In genomic region chr5:33723641-33724465, GRCm38 (mm10) we compare ENCODE assay signal across 9 mouse cellular contexts. TPM values are rescaled to one million over a fixed set of nuclear protein-coding genes. Genes with fewer than 3 reads are reported as not detected.
DNase-seq lines count a peak whose midpoint lies in the region; ATAC-seq lines count a peak whose summit lies in the region.
"Had no signal": no experiment of that assay in that cellular context is flagged by ENCODE, and none has a peak within 500 bp of the region (broad histone marks: within the 10 kb centered on the region; RNA-seq: fewer than 3 reads in every experiment).

No protein-coding gene starts in this region.

- no peak for ATAC-seq in heart, embryonic 15.5 days (replicated peaks; ENCODE audit: insufficient number of reproducible peaks, insufficient read depth, low FRiP score, low read depth)
- ATAC-seq in forebrain, embryonic 13.5 days: peak; percentile 65
- 0 out of 2 replicates have a peak, but pooled peaks have one; percentile 21 for ATAC-seq in neural tube, embryonic 14.5 days (ENCODE audit: low read depth)
- no peak for ATAC-seq in monocyte, adult 5-6 weeks (replicated peaks; ENCODE audit: insufficient number of reproducible peaks, low FRiP score, low TSS enrichment, poor library complexity, severe bottlenecking)

- no peaks in the 10 kb centered on the region for H3K36me3 ChIP-seq in heart, embryonic 15.5 days
- peaks cover 27% of the 10 kb centered on the region for H3K36me3 ChIP-seq in forebrain, embryonic 13.5 days (ENCODE audit: poor library complexity, severe bottlenecking)
- no peaks in the 10 kb centered on the region for H3K36me3 ChIP-seq in neural tube, embryonic 14.5 days (ENCODE audit: control insufficient read depth, insufficient read depth, low read length)

- peak overlapping the region; percentile 76 for H3K4me3 ChIP-seq in heart, embryonic 15.5 days
- peak overlapping the region; percentile 62 for H3K4me3 ChIP-seq in forebrain, embryonic 13.5 days
- peak overlapping the region; percentile 48 for H3K4me3 ChIP-seq in neural tube, embryonic 14.5 days (ENCODE audit: low read depth, low read length)

- peaks cover 38% of the 10 kb centered on the region for H3K27me3 ChIP-seq in heart, embryonic 15.5 days
- H3K27me3 ChIP-seq in forebrain, embryonic 13.5 days: peaks cover 38% of the 10 kb centered on the region
- H3K27me3 ChIP-seq in neural tube, embryonic 14.5 days (ENCODE audit: control insufficient read depth, insufficient read depth, low read length): no peaks in the 10 kb centered on the region

- H3K4me2 ChIP-seq in heart, embryonic 15.5 days: peak overlapping the region; percentile 99
- H3K4me2 ChIP-seq in forebrain, embryonic 13.5 days: peak overlapping the region; percentile 84
- H3K4me2 ChIP-seq in neural tube, embryonic 14.5 days (ENCODE audit: low read depth, low read length): peak overlapping the region; percentile 78

- H3K4me1 ChIP-seq in heart, embryonic 15.5 days (replicated peaks): peaks cover 32% of the 10 kb centered on the region
- H3K4me1 ChIP-seq in forebrain, embryonic 13.5 days: peaks cover 71% of the 10 kb centered on the region
- 0 out of 2 replicates have a peak, but pooled peaks cover 10% of the 10 kb centered on the region for H3K4me1 ChIP-seq in neural tube, embryonic 14.5 days (ENCODE audit: control insufficient read depth, insufficient read depth, low read length)

- peak overlapping the region; percentile 70 for H3K9ac ChIP-seq in heart, embryonic 15.5 days
- H3K9ac ChIP-seq in forebrain, embryonic 13.5 days: peak overlapping the region; percentile 89
- H3K9ac ChIP-seq in neural tube, embryonic 14.5 days (replicated peaks; ENCODE audit: low read depth, low read length): peak overlapping the region; percentile 58

- 18% methylated on average over 36 of the region's 36 CpGs for WGBS in heart, embryonic 15.5 days
- 2% methylated on average over 36 of the region's 36 CpGs for WGBS in forebrain, embryonic 13.5 days
- 2% methylated on average over 36 of the region's 36 CpGs for WGBS in neural tube, embryonic 14.5 days

- DNase-seq in heart, adult 18-20 months: no peak
- DNase-seq in kidney, postnatal 10 days: peak; percentile 69
- no peak for DNase-seq in adrenal gland, adult 18-20 months (ENCODE audit: low spot score in 2 of 2)
- no peak for DNase-seq in layer of hippocampus, postnatal 25 days (ENCODE audit: extremely low spot score in 1 of 2, low spot score in 1 of 2)

- no peaks in the 10 kb centered on the region for H3K9me3 ChIP-seq in heart, embryonic 15.5 days (replicated peaks)
- no peaks in the 10 kb centered on the region for H3K9me3 ChIP-seq in forebrain, embryonic 13.5 days (replicated peaks)
- no peaks in the 10 kb centered on the region for H3K9me3 ChIP-seq in neural tube, embryonic 14.5 days (ENCODE audit: control insufficient read depth, low read length)

- no peak overlapping the region for H3K27ac ChIP-seq in heart, embryonic 15.5 days
- peak overlapping the region; percentile 91 for H3K27ac ChIP-seq in forebrain, embryonic 13.5 days
- H3K27ac ChIP-seq in neural tube, embryonic 14.5 days (ENCODE audit: low read depth, low read length): peak overlapping the region; percentile 48
- H3K27ac ChIP-seq: macrophage had no signal

RNA-seq across cellular contexts. Expression of gene Fgfr3, which starts 2.4 kb away (rescaled TPM):
- 4.0 and 9.1 TPM in 2 replicates for polyA plus RNA-seq in heart, embryonic 15.5 days (2015; fragmentation: Nextera tagmentation; extraction: Ambion mirVana)
- 10 to 100 TPM; 10.3 to 11.9 TPM for total RNA-seq in heart, adult 18-20 months (2021)
- polyA plus RNA-seq in forebrain, embryonic 13.5 days (2015; fragmentation: Nextera tagmentation; extraction: Ambion mirVana): 59.5 and 81.3 TPM in 2 replicates
- polyA plus RNA-seq in neural tube, embryonic 14.5 days (2014; fragmentation: Nextera tagmentation; extraction: Ambion mirVana): 39.5 and 42.7 TPM in 2 replicates
- total RNA-seq in adrenal gland, adult 18-20 months (2021): 1 to 10 TPM; 3.1 to 6.1 TPM
- not detected in 3 replicates for total RNA-seq in monocyte, adult 5-6 weeks (2017)
- total RNA-seq in layer of hippocampus, postnatal 25 days (2021): 100 to 1,000 TPM; 107 to 123 TPM
- polyA plus RNA-seq: macrophage had no signal

RNA-seq across cellular contexts. Expression of gene Letm1, which starts 58.8 kb away (rescaled TPM):
- 40.5 and 49.5 TPM in 2 replicates for polyA plus RNA-seq in heart, embryonic 15.5 days (2015; fragmentation: Nextera tagmentation; extraction: Ambion mirVana)
- 100 to 1,000 TPM; 141 to 143 TPM for total RNA-seq in heart, adult 18-20 months (2021)
- polyA plus RNA-seq in forebrain, embryonic 13.5 days (2015; fragmentation: Nextera tagmentation; extraction: Ambion mirVana): 47.5 and 50.4 TPM in 2 replicates
- 67.0 and 69.5 TPM in 2 replicates for polyA plus RNA-seq in neural tube, embryonic 14.5 days (2014; fragmentation: Nextera tagmentation; extraction: Ambion mirVana)
- 100 to 1,000 TPM; 151 to 196 TPM for total RNA-seq in adrenal gland, adult 18-20 months (2021)
- 15.7 to 27.1 TPM (median 21.0 TPM) in 3 replicates for total RNA-seq in monocyte, adult 5-6 weeks (2017)
- 100 to 1,000 TPM in 1 of 2 experiments, 10 to 100 TPM in 1; 98.8 to 103 TPM for total RNA-seq in layer of hippocampus, postnatal 25 days (2021)

Comparison
In these comparisons a context has a peak if more than half of its experiments do, and no peak if none do; other contexts are left out.
1. ATAC-seq: peak in forebrain, embryonic 13.5 days (single experiment) and neural tube, embryonic 14.5 days (single experiment); none in heart, embryonic 15.5 days (single experiment) and monocyte, adult 5-6 weeks (single experiment).
2. RNA of gene Fgfr3, which starts 2.4 kb away (total RNA-seq): 107 to 123 TPM in layer of hippocampus, postnatal 25 days; 10.3 to 11.9 TPM in heart, adult 18-20 months, 3.1 to 6.1 TPM in adrenal gland, adult 18-20 months and not detected in monocyte, adult 5-6 weeks; every median in the first group is over 4 times any median in the second.
3. Peak in every context shown above with its lines, with median percentiles within 50 percentile points of each other: H3K4me2 ChIP-seq, H3K4me3 ChIP-seq and H3K9ac ChIP-seq.